Mouse (Mus musculus) thymus, adult 2 months (tissue): ENCODE data around the gene Zmiz1.

Experiments
- CTCF ChIP-seq: fragments of 200-500 bp; IDR thresholded peaks from 2 replicates; pipeline ENCODE4 v1.5.1; 2012; ENCODE audit warnings: mild to moderate bottlenecking, control low read depth, low read length, moderate library complexity, borderline replicate concordance; ENCODE audit not compliant: control insufficient read depth, poor library complexity, insufficient read depth; ENCODE audit errors: extremely low read depth
- POLR2A ChIP-seq: fragments of 200-500 bp; IDR thresholded peaks from 2 replicates; pipeline ENCODE4 v1.6.1; 2012; ENCODE audit warnings: mild to moderate bottlenecking, low read length, control low read depth, moderate library complexity; ENCODE audit not compliant: control insufficient read depth, poor library complexity, insufficient read depth; ENCODE audit errors: extremely low read depth

GRCm38 (mm10) chr14:25451099-25451667 lies 7.8 kb upstream of the Zmiz1 start:
- TF ChIP-seq CTCF (no peak), POLR2A (no peak)
